Mouse (Mus musculus): Measurements from ENCODE around the gene Asb13.

Gene Asb13

DNA sequence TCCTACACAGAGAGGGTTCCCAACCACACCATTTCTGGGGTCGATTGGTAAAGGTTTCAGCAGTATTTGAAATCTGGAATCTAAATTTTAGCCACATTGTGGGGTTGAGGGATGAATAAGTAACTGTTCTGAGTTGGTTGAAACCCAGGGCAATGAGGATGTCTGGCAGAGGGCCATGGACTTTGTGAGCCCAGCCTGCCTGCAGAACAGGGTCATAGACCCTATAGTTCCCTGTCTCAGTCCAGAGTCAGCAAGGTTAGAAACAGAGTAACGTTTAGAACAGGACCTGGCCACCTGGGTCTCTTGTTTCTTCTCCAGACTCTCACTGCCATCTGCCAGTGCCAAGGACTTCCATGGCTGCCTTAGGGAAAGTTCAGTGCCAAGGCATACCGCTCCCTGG, 30.4 kb downstream of the Asb13 start:
- in situ Hi-C loops (cut with MboI, MseI), result loop anchor here (5.0 to 25.0 kb wide), 2 partner anchors 338 to 623 kb away; partner anchors contain the start of gene Akr1c12

- in situ Hi-C loops (cut with MboI, MseI), result loop anchor here (5.0 to 25.0 kb wide), 2 partner anchors 232 to 622 kb away; partner anchors contain the start of gene Akr1c12
These were observed 31.5 kb downstream of the Asb13 start for GRCm38 (mm10) chr13:3665308-3665723.

- in situ Hi-C loops (cut with MboI, MseI), result loop anchor here (5.0 to 25.0 kb wide), 2 partner anchors 230 to 620 kb away; partner anchors contain the start of gene Akr1c12
These were observed 33.5 kb downstream of the Asb13 start for GRCm38 (mm10) chr13:3667288-3667873.

- in situ Hi-C loops (cut with MboI, MseI), result loop anchor here (5.0 to 25.0 kb wide), 2 partner anchors 229 to 619 kb away; partner anchors contain the start of gene Akr1c12
These were observed 34.2 kb downstream of the Asb13 start for GRCm38 (mm10) chr13:3668068-3668467.

DNA sequence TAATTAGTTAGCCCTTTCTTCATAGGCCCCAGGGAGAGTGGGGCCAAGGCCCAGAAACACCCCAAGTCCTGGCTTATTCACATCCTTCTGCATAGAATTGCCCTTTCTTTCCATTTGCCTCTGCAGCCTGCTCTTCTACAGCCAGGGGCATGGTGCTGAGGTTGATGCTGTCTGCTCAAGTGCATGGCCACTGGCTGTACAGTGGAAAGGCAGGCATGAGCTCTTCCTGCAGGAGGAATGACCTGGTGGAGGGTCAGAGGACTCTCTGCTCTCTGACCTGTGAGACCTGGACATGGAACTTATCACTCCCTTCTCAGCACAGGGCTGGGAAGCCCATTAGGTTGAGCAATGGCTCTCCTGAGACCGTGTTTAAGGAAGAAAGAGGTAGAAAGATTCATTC, 35.8 kb downstream of the Asb13 start:
- in situ Hi-C loops (cut with MboI, MseI), result loop anchor here (5.0 to 25.0 kb wide), 2 partner anchors 228 to 618 kb away; partner anchors contain the start of gene Akr1c12

- in situ Hi-C loops (cut with MboI, MseI), result loop anchor here (25.0 kb wide), 1 partner anchor 617 kb away; the partner anchor contains the start of gene Akr1c12
These were observed 36.2 kb downstream of the Asb13 start for GRCm38 (mm10) chr13:3670039-3670438.

DNA sequence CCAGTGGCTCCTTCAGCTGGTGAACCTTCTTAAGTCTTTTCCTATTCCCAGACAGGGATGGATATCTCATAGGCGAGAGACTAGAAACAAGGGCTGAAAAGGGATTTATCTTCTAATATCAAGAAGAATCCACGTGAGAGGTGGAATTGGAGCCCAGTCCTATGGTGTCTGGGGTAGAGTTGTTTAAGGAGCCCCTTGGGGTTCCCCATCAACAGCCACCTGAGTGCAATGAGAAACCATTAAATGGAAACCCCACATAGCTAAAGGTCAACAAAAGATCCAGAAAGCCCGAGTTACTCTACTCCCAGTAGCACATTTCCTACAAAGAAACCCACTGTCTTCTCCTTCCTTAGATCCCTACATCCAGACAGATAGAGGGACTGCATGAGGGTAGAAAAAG, 39.3 kb downstream of the Asb13 start:
- in situ Hi-C loops (cut with MboI, MseI), result loop anchor here (25.0 kb wide), 1 partner anchor 614 kb away; the partner anchor contains the start of gene Akr1c12

GRCm38 (mm10) chr13:3673622-3674021, 39.8 kb downstream of the Asb13 start:
- in situ Hi-C loops (cut with MboI, MseI), result loop anchor here (25.0 kb wide), 1 partner anchor 614 kb away; the partner anchor contains the start of gene Akr1c12

DNA sequence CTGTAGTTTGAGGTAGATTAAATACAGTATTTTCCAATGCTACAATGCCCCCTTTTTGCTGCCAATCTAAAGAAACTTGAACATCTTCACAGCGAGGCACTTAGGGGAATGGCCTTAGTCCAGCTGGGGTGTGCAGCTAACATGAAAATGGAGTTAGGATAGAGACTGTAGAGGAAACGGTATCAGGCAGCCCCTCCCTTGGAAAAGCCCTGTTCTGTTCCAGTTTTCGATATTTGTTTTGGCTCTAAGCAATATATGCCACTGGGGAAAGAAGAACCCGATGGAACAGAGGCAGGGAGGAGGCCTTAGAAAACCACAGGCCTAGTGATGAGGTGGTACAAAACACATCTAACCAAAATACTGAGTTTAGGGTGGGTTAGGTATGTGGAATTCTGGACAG, 42.0 kb downstream of the Asb13 start:
- in situ Hi-C loops (cut with MboI, MseI), result loop anchor here (25.0 kb wide), 1 partner anchor 911 kb away; no protein-coding TSS in a partner anchor

- in situ Hi-C loops (cut with MboI, MseI), result loop anchor here (25.0 kb wide), 1 partner anchor 908 kb away; no protein-coding TSS in a partner anchor
These were observed 45.3 kb downstream of the Asb13 start for GRCm38 (mm10) chr13:3679098-3679497.

- in situ Hi-C loops (cut with MboI, MseI), result loop anchor here (25.0 kb wide), 1 partner anchor 901 kb away; no protein-coding TSS in a partner anchor
These were observed 52.5 kb downstream of the Asb13 start for GRCm38 (mm10) chr13:3686306-3686705.

DNA sequence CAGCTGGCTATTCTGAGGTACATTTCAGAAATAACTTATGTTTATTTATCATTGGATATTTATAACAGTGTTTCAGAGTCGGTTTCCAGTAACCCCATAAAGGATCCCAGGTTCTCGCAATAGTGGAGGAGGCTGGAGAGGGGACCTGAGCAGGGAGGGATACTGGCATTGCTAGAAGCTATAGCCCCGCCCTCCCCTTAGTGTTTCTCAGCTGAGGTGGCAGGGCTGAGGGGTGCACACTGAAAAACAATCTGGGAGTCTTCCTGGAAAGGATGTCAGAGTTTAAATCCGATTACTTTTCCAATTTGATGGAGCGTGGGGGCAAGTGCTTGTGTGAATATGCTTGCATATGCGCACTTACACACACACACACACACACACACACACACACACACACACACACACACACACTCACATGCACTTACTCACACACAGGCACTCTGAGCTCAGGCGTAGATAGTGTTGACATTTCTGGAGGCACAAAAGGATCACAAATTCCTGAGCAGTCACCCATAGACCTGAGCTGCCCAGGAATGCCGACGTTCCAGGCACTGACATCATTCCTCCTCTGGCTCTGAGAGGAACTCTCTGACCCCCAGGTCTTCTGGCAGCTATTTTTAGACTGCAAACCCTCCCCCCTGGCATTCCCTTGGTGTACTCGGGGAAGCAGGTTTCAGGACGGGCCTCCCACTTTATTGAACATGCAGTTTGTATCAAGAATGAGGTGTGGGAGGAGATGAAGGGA, 60.9 kb downstream of the Asb13 start:
- in situ Hi-C loops (cut with MboI, MseI), result loop anchor here (25.0 kb wide), 1 partner anchor 893 kb away; no protein-coding TSS in a partner anchor

- in situ Hi-C loops (cut with MboI, MseI), result loop anchor here (25.0 kb wide), 1 partner anchor 890 kb away; no protein-coding TSS in a partner anchor
These were observed 63.3 kb downstream of the Asb13 start for GRCm38 (mm10) chr13:3696977-3697735.

DNA sequence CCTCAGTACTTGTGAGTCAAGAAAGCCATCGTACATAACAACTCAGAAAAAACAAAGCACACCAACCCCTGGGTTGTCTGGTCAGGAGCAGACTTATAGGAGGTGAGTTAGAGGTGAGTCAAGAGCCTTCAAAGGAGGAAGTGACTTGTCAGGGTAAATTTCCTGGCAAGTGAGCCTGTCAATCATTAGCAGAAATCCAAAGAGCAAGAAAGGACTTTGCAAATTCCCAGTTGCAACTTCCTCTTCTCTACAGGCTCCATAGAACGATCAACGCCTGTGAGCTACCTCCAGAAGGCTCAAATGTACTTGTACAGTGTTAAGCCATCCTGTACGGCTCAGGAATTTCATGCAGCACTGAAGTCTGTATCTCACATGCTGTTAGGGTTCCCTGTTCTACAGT, 66.9 kb downstream of the Asb13 start:
- in situ Hi-C loops (cut with MboI, MseI), result no loop called here
